Mouse (Mus musculus) gastrocnemius, postnatal 4 days (tissue): Measurements from ENCODE around the gene Sema6c. TPM values are rescaled to one million over a fixed set of nuclear protein-coding genes. Genes with fewer than 3 reads are reported as not detected.

Source experiments
- microRNA-seq: library from miRNA; unstranded; fragments of <30 nt; microRNA quantifications from one replicate; pipeline ENCODE4 v1.2.0, GENCODE M21; 2021
- total RNA-seq, 2 experiments: library from RNA; stranded (reverse); gene quantifications; 2 replicates each; pipeline ENCODE4 v1.2.3; 2021

The Sema6c gene
- total RNA-seq, 2 experiments from 2014 or later, result 112 to 123 TPM

Small RNAs within 50 kb of the gene (microRNA-seq; reads per million reads assigned to microRNA genes)
- not detected for gene Mir8099-1

Other genes with a start within 250 kb of the Sema6c start
- 10 to 100 TPM; 14.8 to 15.4 TPM for gene Selenbp1, start 227.4 kb upstream of the Sema6c start, total RNA-seq
- gene Rfx5, start 206.4 kb upstream of the Sema6c start, total RNA-seq, result 10 to 100 TPM; 14.7 to 16.8 TPM
- gene Pi4kb, start 185.7 kb upstream of the Sema6c start, total RNA-seq, result 10 to 100 TPM; 47.5 to 49.3 TPM
- gene Zfp687, start 145.0 kb upstream of the Sema6c start, total RNA-seq, result 10 to 100 TPM; 29.6 to 34.7 TPM
- 100 to 1,000 TPM; 175 to 200 TPM for gene Psmd4, start 117.8 kb upstream of the Sema6c start, total RNA-seq
- 10 to 100 TPM; 22.7 to 26.2 TPM for gene Pip5k1a, start 53.5 kb upstream of the Sema6c start, total RNA-seq
- 10 to 100 TPM; 62.3 to 71.2 TPM for gene Vps72, start 49.4 kb upstream of the Sema6c start, total RNA-seq
- gene Tmod4, start 36.0 kb upstream of the Sema6c start, total RNA-seq, result 100 to 1,000 TPM; 250 to 275 TPM
- gene Scnm1, start 26.4 kb upstream of the Sema6c start, total RNA-seq, result 10 to 100 TPM; 48.8 to 51.2 TPM
- 1 to 10 TPM; 6.8 to 7.0 TPM for gene Lysmd1, start 26.4 kb upstream of the Sema6c start, total RNA-seq
- 1 to 10 TPM; 2.8 to 3.7 TPM for gene Tnfaip8l2, start 18.1 kb upstream of the Sema6c start, total RNA-seq
- gene Gabpb2, start 57.5 kb downstream of the Sema6c start, total RNA-seq, result 10 to 100 TPM; 18.0 to 18.8 TPM
- gene Cdc42se1, start 68.3 kb downstream of the Sema6c start, total RNA-seq, result 10 to 100 TPM; 48.1 to 49.2 TPM
- gene Mllt11, start 71.7 kb downstream of the Sema6c start, total RNA-seq, result 10 to 100 TPM; 30.9 to 34.4 TPM
- gene Gm128, start 81.1 kb downstream of the Sema6c start, total RNA-seq, result under 1 TPM in 1 of 2 experiments, not detected in 1; 0.18 TPM
- gene Bnipl, start 90.7 kb downstream of the Sema6c start, total RNA-seq, result under 1 TPM; 0.16 to 0.29 TPM
- 10 to 100 TPM; 22.8 to 26.8 TPM for gene Mindy1, start 120.9 kb downstream of the Sema6c start, total RNA-seq
- 10 to 100 TPM; 68.7 to 78.2 TPM for gene Prune1, start 121.6 kb downstream of the Sema6c start, total RNA-seq
- 1 to 10 TPM in 1 of 2 experiments, under 1 TPM in 1; 0.57 to 1.1 TPM for gene Anxa9, start 146.7 kb downstream of the Sema6c start, total RNA-seq
- gene Cers2, start 154.3 kb downstream of the Sema6c start, total RNA-seq, result 10 to 100 TPM; 56.0 to 61.5 TPM
- 10 to 100 TPM; 22.5 to 24.5 TPM for gene Setdb1, start 196.7 kb downstream of the Sema6c start, total RNA-seq
- not detected for gene 4930558C23Rik, start 242.4 kb downstream of the Sema6c start, total RNA-seq